Mouse (Mus musculus): ENCODE results near the gene Wdr12.
A peak's percentile ranks its signal among the peaks of the same experiment; 100 is the strongest.
"Not testable (repeated sequence)": the region's sequence is repeated elsewhere in the genome, so short reads cannot be mapped to it uniquely, and the experiment has no call there.

Gene Wdr12

DNA sequence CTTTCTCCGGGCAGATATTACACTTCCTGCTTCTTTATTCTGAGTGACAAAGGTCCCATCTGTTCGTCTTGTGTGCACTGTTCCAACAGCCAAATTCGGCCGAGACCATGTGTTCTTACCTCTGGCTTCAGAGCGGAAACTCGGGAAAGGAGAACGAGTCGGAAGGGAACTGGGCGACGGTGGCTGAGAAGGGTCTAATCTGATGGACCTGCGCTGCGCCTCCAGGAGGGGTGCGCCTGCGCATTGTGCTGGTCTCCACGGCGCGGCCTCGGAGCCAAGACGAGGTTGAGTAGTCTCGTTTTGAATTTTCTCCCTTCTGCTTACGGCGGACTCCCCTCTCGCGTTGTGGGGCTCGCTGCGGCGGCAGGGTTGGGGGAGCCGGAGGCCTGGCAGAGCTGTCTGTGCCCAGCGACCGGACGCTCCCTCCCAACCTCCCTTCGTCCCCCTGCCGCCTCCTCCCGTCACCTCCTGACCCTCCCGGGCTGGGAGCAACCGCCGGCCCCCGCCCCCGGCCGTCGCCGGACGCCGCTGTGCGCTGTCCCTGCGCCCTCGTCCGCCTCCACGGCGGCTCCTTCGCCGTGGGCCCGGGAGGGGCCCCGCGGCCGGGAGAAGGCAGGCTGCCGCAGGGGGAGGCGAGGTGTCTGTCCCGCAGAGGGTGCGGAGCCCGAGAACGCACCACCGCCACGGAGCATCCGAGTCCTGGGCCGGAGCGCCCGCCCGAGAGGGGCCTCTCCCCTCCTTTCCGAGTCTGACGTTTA, at the start of gene Wdr12, which contains the start of gene Carf:
TSS of gene Wdr12 (minus strand) at position 622 of the 758 bp plus-strand sequence.
TSS of gene Carf (plus strand) at position 224 of the 758 bp plus-strand sequence.
- peak; percentile 96 for DNase-seq (ENCODE audit: inconsistent ontology term)

DNA sequence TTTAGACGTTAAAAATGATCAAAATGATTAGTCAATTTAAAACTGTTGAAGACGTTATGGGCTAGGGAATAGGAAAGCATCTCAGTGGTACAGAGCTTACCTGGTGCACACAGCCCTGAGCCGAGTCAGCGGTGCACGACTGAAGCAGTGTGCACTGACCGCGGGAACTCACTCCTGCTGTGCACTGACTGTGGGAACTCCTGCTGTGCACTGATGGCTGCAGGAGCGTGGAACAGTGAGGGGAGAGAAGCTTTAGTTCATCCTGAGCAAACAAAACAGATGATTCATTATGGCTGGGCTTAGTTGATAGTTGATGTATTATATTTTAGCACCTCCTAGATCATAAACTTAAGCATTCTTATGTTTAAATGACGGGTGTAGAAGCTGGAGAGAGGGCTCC, 38.9 kb upstream of the Wdr12 start:
- DNase-seq (ENCODE audit: inconsistent ontology term) = no peak

DNA sequence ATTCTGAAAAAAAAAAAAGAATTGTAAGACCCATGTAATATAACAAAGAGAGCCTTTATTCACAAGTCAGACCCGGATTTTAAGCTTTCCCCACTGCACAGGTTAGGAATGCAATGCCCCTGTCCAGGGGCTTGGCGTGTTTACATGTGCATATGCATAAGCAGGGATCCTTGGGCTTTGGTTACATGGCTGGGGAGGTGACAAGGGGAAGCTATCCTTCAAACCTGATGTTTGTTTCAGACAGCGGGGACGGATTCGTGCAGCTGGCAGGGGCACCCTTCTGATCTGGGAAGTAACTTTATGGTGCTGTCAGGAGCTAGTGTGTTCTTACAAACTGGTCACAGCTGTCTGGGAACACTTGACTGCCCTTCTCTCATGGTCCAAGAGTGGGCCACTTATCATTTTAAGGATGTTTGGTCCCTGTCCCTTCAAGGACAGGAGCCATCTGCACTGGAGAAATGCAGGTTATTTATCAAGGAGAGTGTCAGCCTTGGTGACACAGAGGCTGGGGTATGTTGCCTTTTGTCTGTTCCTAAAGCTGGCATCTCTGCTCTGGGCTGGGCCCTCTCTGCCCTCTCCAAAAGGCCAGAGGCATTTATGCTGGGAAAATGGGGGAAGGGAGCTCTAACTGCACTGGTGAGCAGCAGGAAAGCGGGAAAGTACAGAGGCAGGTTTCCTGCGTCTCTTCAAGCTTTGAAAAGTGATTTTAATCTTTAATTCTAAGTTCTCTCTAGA, 19.4 kb upstream of the Wdr12 start:
- DNase-seq (ENCODE audit: inconsistent ontology term) = no peak

DNA sequence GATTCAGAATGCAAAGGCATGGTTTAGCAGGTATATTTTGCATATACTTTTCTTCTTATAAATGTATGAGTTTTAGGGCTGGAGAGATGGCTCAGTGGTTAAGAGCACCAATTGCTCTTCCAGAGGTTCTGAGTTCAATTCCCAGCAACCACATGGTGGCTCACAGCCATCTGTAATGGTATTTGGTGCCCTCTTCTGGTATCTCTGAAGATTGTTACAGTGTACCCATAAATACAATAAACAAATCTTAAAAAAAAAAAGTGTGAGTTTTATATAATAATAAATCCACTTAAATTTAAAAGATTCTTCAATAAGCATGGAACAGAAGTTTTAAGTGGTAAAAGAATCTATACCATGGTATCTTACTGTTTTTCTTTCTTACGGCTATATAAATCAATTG, 6.1 kb upstream of the Wdr12 start:
- DNase-seq (ENCODE audit: inconsistent ontology term) = no peak

DNA sequence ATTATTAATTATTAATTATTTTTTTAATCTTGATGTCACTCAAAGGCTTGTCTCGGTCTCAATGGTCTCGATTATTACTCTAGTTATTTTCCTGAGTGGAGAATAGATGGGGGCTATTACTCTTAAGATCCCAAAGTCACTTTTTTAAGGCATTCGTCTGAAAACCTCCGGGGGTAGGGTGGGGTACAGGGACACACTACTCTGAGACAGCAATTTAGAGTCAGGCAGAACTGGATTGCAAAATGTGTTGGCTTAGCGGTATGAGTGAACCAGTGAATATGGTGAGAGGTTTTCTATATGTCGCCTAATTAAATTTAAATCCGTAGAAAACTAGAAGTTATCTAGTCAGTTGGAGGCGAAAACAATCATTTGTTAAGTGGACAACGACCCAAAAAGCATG, 394 bp upstream of the Wdr12 start:
- peak; percentile 6 for DNase-seq (ENCODE audit: inconsistent ontology term)

DNA sequence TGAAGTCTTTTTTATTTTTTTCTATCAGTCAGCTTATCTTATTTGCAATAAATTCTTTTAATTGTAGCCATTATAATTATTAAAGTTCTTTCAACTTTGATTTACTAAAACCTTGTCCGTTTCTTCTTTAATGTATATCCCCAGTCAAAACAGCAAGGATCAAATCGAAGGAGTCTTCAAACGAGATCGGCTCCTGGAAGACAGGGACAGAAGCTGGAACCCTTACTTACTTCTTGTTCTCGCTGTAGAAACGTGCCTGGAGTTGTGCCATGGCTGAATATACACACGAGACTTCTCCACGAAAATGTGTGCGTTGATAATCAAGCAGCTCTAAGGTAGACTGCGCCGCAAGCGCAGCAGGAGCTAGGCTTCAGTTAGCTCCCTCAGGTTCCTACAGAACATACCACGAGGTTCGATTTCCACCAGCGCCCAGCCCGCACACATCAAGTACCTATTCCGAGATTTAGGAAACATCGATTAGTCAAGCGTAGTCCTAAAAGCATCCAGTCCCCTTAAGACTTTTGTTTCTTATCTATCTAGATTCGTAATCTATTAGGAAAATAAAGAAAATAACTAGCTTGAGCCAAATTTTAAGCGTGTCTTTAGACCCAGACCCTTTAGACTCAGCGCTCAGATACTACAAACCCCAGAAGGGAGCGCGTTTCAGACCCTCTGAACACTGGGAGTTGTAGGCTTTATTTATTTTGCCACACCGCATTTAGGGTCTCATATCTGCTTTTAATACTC, 995 bp downstream of the Wdr12 start:
- no peak for DNase-seq (ENCODE audit: inconsistent ontology term)

DNA sequence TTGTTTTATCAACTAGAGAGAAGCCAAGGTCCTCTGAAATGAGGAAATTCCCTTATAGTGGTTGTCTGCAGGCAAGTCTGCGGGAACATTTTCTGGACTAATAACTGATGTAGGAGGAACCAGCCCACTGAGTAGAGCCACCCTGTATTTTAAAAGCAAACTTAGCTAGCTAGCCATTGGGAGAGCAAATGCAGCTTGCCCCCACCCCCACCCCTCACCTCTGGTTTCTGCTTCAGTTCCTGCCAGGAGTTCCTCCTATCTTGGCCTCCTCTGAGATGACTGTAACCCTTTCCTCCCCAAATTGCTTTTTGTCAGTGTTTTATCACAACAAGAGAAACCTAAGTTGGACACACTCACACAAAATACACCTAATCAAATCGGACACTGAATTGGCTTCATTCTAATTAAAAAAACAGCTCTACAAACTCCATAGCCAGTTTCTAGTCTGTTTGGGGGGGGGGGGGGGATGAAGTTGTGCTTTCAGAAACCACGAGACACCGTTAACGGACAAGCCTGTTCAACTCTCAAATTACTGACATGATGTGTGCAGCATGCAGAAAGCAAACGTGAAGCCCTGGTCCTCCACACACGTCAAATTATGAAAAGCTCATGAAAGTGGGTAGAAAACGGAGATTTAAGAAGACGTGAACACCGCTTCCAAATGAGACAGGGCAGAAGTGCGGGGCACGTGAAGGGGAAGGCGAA, 1.7 kb downstream of the Wdr12 start:
- no peak for DNase-seq (ENCODE audit: inconsistent ontology term)

DNA sequence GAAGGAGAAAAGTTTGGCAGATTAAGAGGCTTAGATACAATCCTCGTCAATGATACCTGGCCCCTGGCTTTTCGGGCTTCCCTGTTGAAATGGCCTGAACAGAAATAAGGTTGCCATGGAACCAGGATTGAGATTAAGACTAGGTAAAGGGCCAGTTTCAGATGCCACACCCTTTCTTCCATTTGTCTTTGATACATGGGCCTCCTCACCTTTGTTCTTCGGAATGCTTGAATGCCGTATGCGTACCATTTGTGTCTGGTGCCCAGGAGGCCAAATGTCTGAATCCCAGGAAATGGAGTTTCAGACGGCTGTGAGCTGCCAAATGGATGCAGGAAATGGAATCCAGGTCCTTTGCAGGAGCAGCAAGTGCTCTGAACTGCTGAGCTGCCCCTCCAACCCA, 22.0 kb downstream of the Wdr12 start:
- DNase-seq (ENCODE audit: inconsistent ontology term) = no peak

DNA sequence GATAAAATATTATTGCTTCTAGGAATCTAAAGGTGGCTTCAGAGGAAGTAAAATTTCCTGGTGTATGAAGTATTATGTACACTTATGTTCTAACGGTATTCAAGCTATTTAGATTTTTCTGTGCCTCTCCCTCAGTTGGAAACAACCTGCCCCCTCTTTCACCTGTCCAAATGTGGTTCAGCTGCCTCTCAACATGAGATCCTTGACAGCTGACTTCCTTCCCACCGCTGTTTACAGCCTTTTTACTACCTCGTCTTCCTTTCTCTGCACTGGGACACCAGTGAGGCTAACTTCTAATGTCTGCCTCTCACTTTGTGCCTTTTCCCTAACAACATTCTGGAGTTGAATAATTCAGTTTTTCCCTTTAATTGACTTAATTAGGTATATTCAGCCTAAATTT, 22.9 kb downstream of the Wdr12 start:
- DNase-seq (ENCODE audit: inconsistent ontology term) = no peak

DNA sequence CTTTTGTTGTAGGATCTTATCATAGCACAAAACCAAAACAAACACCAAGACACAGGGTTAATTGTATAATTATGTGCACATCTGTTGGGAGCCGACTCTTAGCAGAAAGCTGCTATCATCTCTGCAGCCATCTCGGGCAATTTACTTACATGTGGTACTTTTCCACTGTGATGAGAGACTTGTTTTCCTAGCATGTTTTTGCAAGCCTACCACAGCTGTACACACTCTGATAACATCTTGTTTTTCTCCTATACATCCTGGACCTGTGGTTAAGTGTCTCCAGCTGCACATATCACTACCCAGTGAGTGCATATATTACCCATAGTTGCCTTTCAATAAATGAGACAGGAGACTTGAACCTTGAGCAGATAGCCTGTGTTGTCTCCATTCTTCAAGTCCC, 23.5 kb downstream of the Wdr12 start:
- DNase-seq (ENCODE audit: inconsistent ontology term) = no peak

DNA sequence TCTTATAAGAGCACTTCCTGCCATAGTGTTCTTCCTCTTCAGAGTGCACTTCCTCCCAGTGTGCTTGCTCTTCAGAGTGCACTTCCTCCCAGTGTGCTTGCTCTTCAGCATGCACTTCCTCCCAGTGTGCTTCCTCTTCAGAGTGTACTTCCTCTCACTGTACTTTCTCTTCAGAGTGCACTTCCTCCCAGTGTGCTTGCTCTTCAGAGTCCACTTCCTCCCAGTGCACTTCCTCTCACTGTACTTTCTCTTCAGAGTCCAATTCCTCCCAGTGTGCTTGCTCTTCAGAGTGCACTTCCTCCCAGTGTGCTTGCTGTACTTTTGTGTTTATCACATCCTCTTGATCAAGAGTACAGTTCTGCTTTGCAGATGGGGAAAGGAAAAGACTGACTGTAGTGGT, 27.7 kb downstream of the Wdr12 start:
- DNase-seq (ENCODE audit: inconsistent ontology term) = not testable (repeated sequence)

DNA sequence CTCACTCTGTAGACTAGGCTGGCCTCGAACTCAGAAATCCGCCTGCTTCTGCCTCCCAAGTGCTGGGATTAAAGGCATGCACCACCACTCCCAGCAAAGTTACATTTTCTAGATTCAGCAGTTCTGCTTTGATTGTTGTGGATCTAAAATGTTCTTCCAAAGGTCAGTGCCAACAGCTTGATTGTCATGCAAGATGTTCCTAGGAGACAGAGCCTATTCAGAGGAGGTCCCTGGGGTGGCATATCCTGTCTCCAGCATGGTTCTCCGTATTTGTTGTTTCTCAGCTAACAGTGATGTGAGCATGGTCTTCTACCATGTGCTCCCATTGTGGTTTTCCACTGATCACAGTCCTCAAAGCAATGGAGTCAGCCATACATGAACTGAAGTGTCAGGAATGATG, 42.1 kb downstream of the Wdr12 start:
- no peak for DNase-seq (ENCODE audit: inconsistent ontology term)

DNA sequence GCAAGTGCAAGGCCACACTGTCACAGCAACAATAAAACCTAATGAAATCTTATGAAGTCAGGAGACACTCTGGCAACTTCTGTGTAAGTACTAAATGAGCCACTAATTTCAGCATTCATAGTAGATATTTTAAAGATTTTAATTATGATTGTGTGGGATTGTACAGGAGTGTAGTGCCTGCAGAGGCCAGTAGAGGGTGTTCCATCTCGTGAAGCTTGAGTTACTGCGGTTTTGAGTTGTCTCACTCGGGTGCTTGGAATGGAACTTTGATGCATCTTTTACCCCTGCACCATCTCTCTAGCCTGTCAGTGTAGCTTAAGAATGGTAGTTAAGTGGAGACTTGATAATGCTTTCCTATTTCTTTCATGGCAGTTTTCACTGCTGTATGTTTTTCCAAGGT, 43.8 kb downstream of the Wdr12 start:
- DNase-seq (ENCODE audit: inconsistent ontology term) = no peak

DNA sequence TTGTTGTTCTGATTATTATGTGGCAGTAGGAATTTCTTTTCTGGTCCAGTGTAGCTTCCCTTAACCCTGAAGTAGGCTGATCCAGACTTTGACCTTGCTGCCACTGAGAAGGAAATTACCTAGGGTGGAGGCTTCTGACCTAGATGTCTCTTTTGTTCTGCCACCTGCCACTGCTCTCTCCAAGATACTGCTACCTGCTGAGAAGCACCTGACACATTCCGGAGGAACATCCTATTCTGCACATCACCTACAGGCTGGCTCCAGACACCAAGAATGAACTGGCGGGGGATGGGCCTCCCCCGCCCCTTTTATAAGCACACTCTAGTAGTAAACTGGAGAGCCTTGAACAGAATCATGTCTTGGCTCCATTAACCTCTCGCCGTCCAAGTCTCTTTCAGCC, 51.0 kb downstream of the Wdr12 start:
- not testable (repeated sequence) for DNase-seq (ENCODE audit: inconsistent ontology term)

DNA sequence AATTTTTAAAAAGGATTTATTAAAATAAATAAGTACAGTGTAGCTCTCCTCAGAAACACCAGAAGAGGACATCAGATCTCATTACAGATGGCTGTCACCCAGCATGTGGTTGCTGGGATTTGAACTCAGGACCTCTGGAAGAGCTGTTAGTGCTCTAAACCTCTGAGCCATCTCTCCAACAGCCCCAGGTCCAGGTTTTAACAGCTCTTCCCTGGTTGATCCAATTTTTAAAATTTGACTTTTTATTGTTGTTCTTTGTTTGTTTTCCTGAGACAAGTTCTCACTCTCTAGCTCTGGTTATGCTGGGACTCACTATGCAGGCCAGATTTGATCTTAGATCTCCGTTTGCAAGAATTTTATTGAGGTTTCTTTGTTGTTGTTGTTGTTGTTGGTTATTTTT, 53.9 kb downstream of the Wdr12 start:
- DNase-seq (ENCODE audit: inconsistent ontology term) = no peak

DNA sequence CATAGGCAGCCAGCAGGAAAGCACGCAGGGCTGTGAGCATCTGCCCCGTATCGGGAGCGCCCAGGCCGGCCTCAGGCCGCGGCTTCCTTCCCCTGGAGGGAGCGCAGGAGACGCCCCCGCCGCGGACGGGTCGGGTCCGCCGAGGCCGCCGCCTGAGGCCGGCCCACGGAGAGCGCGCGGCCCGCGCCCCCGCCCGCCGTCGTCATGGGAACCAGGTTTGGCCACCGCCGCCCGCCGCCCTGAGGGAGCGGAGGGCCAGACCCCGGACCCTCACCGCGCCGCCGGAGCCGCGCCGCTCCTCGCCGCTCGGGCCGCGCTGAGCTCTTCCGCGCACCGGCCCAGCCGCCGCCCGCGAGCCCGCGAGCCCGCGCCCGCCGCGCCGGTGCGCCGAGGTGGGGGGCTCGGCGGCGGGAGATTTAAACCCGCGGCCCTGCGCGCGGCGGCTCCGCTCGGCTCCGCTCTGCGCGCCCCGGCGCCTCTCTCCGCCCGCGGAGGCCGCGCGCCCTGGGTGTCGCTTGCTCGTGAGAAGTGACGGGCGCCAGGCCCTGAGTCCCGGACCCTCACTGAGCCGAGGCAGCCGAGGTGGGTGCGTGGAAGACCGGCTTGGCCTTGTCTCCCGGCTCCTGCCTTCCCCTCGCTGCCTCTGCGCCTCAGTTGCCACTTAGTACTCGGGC, 55.5 kb downstream of the Wdr12 start, which contains the start of gene Ica1l:
TSS of gene Ica1l (minus strand) at position 389 of the 674 bp plus-strand sequence.
- DNase-seq (ENCODE audit: inconsistent ontology term) = peak; percentile 52

DNA sequence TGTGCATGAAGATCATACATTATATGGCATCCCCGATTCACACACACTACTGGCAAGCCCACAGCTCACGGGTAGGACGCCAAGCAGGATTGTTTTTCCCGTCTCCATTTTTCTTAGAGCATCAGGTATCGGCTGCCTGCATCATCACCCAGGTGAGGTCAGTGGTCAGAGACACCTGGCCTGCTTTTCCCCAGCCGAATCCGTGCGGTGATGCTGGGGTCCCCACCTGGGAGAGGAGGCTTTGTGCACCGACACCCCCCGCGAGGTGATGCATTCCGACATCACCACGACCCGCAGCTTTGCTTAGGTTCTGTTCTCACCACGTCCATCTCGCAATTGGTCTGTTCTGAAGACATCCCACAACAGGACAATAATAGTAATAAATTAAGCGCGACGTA, 56.0 kb downstream of the Wdr12 start:
- DNase-seq (ENCODE audit: inconsistent ontology term) = no peak

DNA sequence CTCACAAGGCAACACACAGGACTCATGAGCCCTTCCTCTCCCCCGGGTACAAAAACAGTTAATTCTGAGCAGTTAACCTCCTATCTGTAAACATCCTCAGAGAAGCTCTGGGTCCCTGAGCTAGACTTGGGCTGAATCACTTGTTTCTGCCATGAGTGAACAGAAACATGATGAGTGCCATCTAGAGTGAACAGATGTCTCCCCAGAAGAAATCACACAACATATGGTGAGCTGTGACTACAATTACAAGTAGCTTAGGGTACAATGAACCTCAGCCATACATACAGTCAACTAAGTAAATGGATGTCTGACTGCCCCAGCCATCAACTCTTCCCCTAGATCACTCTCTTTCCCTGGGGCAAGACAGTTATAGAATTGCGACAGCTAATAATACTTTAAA, 63.4 kb downstream of the Wdr12 start:
- DNase-seq (ENCODE audit: inconsistent ontology term) = no peak

All from Muller cell, postnatal 12 days (primary cell).